ENCODE assay signal across 39 mouse cellular contexts in the genomic region with DNA sequence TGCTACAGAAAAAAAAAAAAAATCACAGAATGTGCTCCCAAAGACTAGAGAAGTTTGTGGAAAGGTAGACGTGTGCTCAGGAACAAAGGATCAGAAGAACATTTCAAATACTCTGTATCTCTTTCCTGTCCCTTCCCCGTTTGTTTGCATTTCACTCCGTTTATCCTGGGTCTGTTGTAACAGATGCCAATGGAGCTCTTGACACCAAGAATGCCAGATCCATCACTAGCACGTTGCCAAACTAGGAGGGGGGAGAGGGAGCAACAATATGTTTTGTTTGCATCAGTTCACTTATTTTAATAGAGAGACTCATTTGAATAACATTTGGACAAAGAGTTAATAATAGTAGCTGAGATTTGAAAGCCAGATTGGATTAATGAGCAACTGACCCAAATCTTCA. TPM values are rescaled to one million over a fixed set of nuclear protein-coding genes. Genes with fewer than 3 reads are reported as not detected.
DNase-seq lines count a peak whose midpoint lies in the region; ATAC-seq and TF ChIP-seq lines count a peak whose summit lies in the region.
"Had no signal": no experiment of that assay in that cellular context is flagged by ENCODE, and none has a peak within 500 bp of the region (broad histone marks: within the 10 kb centered on the region; RNA-seq: fewer than 3 reads in every experiment).

No protein-coding gene starts in this region.

- no peak overlapping the region for H3K4me2 ChIP-seq in forebrain, postnatal 0 days (ENCODE audit: low read depth)
- no peak overlapping the region for H3K4me2 ChIP-seq in hindbrain, embryonic 14.5 days (replicated peaks)
- H3K4me2 ChIP-seq: intestine, embryonic 15.5 days; liver, embryonic 12.5 days; midbrain, embryonic 11.5 days had no signal

- H3K4me3 ChIP-seq in forebrain, postnatal 0 days (ENCODE audit: low read depth, low read length), result no peak overlapping the region
- no peak overlapping the region for H3K4me3 ChIP-seq in hindbrain, embryonic 14.5 days (replicated peaks; ENCODE audit: low read length)
- H3K4me3 ChIP-seq: erythroblast, embryonic 14.5 days; intestine, embryonic 15.5 days; liver, embryonic 12.5 days had no signal

- H3K4me1 ChIP-seq in forebrain, postnatal 0 days (ENCODE audit: insufficient read depth), result no peaks in the 10 kb centered on the region
- H3K4me1 ChIP-seq in hindbrain, embryonic 14.5 days (replicated peaks; ENCODE audit: control insufficient read depth, insufficient read depth, low read length), result no peaks in the 10 kb centered on the region
- H3K4me1 ChIP-seq: intestine, embryonic 15.5 days; liver, embryonic 12.5 days had no signal

- ATAC-seq in forebrain, postnatal 0 days, result no peak; the same call in 1 of the 2 replicates
- no peak for ATAC-seq in hindbrain, embryonic 14.5 days (ENCODE audit: low FRiP score)
- ATAC-seq: CD4-positive, CD25-positive, alpha-beta regulatory T cell, adult 4 months; hindbrain, postnatal 0 days; intestine, embryonic 15.5 days; liver, embryonic 12.5 days; liver, postnatal 0 days; midbrain, embryonic 16.5 days had no signal

- H3K9me3 ChIP-seq in forebrain, postnatal 0 days (ENCODE audit: low read length), result no peaks in the 10 kb centered on the region
- no peaks in the 10 kb centered on the region for H3K9me3 ChIP-seq in hindbrain, embryonic 14.5 days (ENCODE audit: control insufficient read depth, low read length)
- H3K9me3 ChIP-seq: intestine, embryonic 15.5 days; liver, embryonic 12.5 days had no signal

- H3K36me3 ChIP-seq in forebrain, postnatal 0 days (ENCODE audit: insufficient read depth), result no peaks in the 10 kb centered on the region
- no peaks in the 10 kb centered on the region for H3K36me3 ChIP-seq in hindbrain, embryonic 14.5 days (replicated peaks; ENCODE audit: control insufficient read depth, insufficient read depth)
- H3K36me3 ChIP-seq: intestine, embryonic 15.5 days; liver, embryonic 12.5 days had no signal

- DNase-seq in cerebellum, adult 9-11 months, result peak; percentile 11
- DNase-seq in cerebellum, postnatal 4 days (ENCODE audit: low spot score in 2 of 2), result no peak
- peak; percentile 16 to 54 for DNase-seq in layer of hippocampus, adult 18-20 months (ENCODE audit: low spot score in 2 of 2)
- DNase-seq in layer of hippocampus, adult 11-12 months (ENCODE audit: low spot score), result no peak
- DNase-seq in brain, embryonic 14.5 days (ENCODE audit: low read depth), result peak; percentile 82
- peak; percentile 31 for DNase-seq in forebrain, postnatal 0 days
- no peak for DNase-seq in hindbrain, embryonic 14.5 days (ENCODE audit: low spot score)
- DNase-seq: adrenal gland, postnatal 14 days; gastrocnemius, postnatal 14 days; heart, postnatal 14 days; kidney, adult 2 months; kidney, postnatal 36 days; left cerebral cortex, postnatal 4 days; liver, postnatal 0 days; lung, postnatal 36 days; right cerebral cortex, postnatal 4 days; thymus, adult 2 months; thymus, postnatal 4 days had no signal

- TF ChIP-seq POLR2A in brain, embryonic 14.5 days (IDR thresholded peaks at IDR 0.05; ENCODE audit: borderline replicate concordance, extremely low read depth, insufficient read depth, insufficient read length, poor library complexity, severe bottlenecking), result no peak

- no peak for TF ChIP-seq CTCF in brain, embryonic 14.5 days (IDR thresholded peaks at IDR 0.05; ENCODE audit: borderline replicate concordance, extremely low read depth, insufficient read depth, insufficient read length)
- no peak for TF ChIP-seq CTCF in forebrain, postnatal 0 days (IDR thresholded peaks at IDR 0.05; ENCODE audit: low read depth)

- H3K27ac ChIP-seq in forebrain, postnatal 0 days (ENCODE audit: low read depth, low read length), result no peak overlapping the region
- no peak overlapping the region for H3K27ac ChIP-seq in hindbrain, embryonic 14.5 days
- H3K27ac ChIP-seq: hindbrain, postnatal 0 days; intestine, embryonic 15.5 days; liver, embryonic 12.5 days had no signal

- no peaks in the 10 kb centered on the region for H3K27me3 ChIP-seq in forebrain, postnatal 0 days (ENCODE audit: insufficient read depth, low read length)
- H3K27me3 ChIP-seq in hindbrain, embryonic 14.5 days (ENCODE audit: control insufficient read depth, insufficient read depth, low read length), result no peaks in the 10 kb centered on the region
- H3K27me3 ChIP-seq: intestine, embryonic 15.5 days; liver, embryonic 12.5 days had no signal

- WGBS in forebrain, postnatal 0 days, result 15% methylated on average over 4 of the region's 4 CpGs
- WGBS in hindbrain, embryonic 14.5 days, result 21% methylated on average over 4 of the region's 4 CpGs

- H3K9ac ChIP-seq in forebrain, postnatal 0 days, result no peak overlapping the region
- H3K9ac ChIP-seq in hindbrain, embryonic 14.5 days, result no peak overlapping the region
- H3K9ac ChIP-seq: intestine, embryonic 15.5 days; liver, embryonic 12.5 days; liver, postnatal 0 days had no signal

RNA-seq across cellular contexts. Expression of gene Defb41, which starts 27.6 kb away (rescaled TPM):
- total RNA-seq in layer of hippocampus, adult 18-20 months (2021), result not detected
- polyA plus RNA-seq in brain, embryonic 14.5 days (2012; rRNA removed), result not detected in 2 replicates
- total RNA-seq in forebrain, postnatal 0 days (2014; rRNA removed), result not detected in 2 replicates
- not detected in 2 replicates for polyA plus RNA-seq in forebrain, postnatal 0 days (2015; fragmentation: Nextera tagmentation; extraction: Ambion mirVana)
- polyA plus RNA-seq in hindbrain, embryonic 14.5 days (2014; fragmentation: Nextera tagmentation; extraction: Ambion mirVana), result not detected in 2 replicates
- total RNA-seq: adrenal gland, postnatal 14 days; gastrocnemius, postnatal 14 days; granulocyte monocyte progenitor cell, adult 5-6 weeks; heart, postnatal 14 days; hindbrain, postnatal 0 days; layer of hippocampus, postnatal 25 days; left cerebral cortex, adult 8-10 months; left cerebral cortex, postnatal 4 days; megakaryocyte, adult 5-6 weeks; neutrophil, adult 5-6 weeks had no signal
- polyA plus RNA-seq: CD4-positive, CD25-positive, alpha-beta regulatory T cell, adult 4 months; cortical plate, adult 2 months; embryonic facial prominence, embryonic 14.5 days; erythroblast, embryonic 14.5 days; heart, embryonic 14.5 days; hindbrain, embryonic 11.5 days; hindbrain, postnatal 0 days; intestine, embryonic 15.5 days; kidney, adult 2 months; kidney, embryonic 16.5 days; limb, embryonic 14.5 days; liver, embryonic 12.5 days; liver, postnatal 0 days; lung, embryonic 16.5 days; midbrain, embryonic 11.5 days; midbrain, embryonic 16.5 days; neural tube, embryonic 11.5 days; spleen, adult 2 months; thymus, adult 2 months had no signal

RNA-seq across cellular contexts. Expression of gene Defb18, which starts 55.3 kb away (rescaled TPM):
- total RNA-seq in layer of hippocampus, adult 18-20 months (2021), result not detected
- not detected in 2 replicates for polyA plus RNA-seq in brain, embryonic 14.5 days (2012; rRNA removed)
- total RNA-seq in forebrain, postnatal 0 days (2014; rRNA removed), result not detected in 2 replicates
- not detected in 2 replicates for polyA plus RNA-seq in forebrain, postnatal 0 days (2015; fragmentation: Nextera tagmentation; extraction: Ambion mirVana)
- not detected in 2 replicates for polyA plus RNA-seq in hindbrain, embryonic 14.5 days (2014; fragmentation: Nextera tagmentation; extraction: Ambion mirVana)
- total RNA-seq: adrenal gland, postnatal 14 days; gastrocnemius, postnatal 14 days; granulocyte monocyte progenitor cell, adult 5-6 weeks; heart, postnatal 14 days; hindbrain, postnatal 0 days; layer of hippocampus, postnatal 25 days; left cerebral cortex, adult 8-10 months; left cerebral cortex, postnatal 4 days; megakaryocyte, adult 5-6 weeks; neutrophil, adult 5-6 weeks had no signal
- polyA plus RNA-seq: CD4-positive, CD25-positive, alpha-beta regulatory T cell, adult 4 months; cortical plate, adult 2 months; embryonic facial prominence, embryonic 14.5 days; erythroblast, embryonic 14.5 days; heart, embryonic 14.5 days; hindbrain, embryonic 11.5 days; hindbrain, postnatal 0 days; intestine, embryonic 15.5 days; kidney, adult 2 months; kidney, embryonic 16.5 days; limb, embryonic 14.5 days; liver, embryonic 12.5 days; liver, postnatal 0 days; lung, embryonic 16.5 days; midbrain, embryonic 11.5 days; midbrain, embryonic 16.5 days; neural tube, embryonic 11.5 days; spleen, adult 2 months; thymus, adult 2 months had no signal

Comparison
In these comparisons a context has a peak if more than half of its experiments do, and no peak if none do; other contexts are left out.
1. DNase-seq: peak in cerebellum, adult 9-11 months (single experiment), layer of hippocampus, adult 18-20 months (2 of 2), brain, embryonic 14.5 days (single experiment) and forebrain, postnatal 0 days (single experiment); none in cerebellum, postnatal 4 days (0 of 2), layer of hippocampus, adult 11-12 months (single experiment) and hindbrain, embryonic 14.5 days (single experiment).